Mouse (Mus musculus) neural tube, embryonic 11.5 days (tissue): ENCODE results near the gene Smpdl3b. TPM values are rescaled to one million over a fixed set of nuclear protein-coding genes. Genes with fewer than 3 reads are reported as not detected.
"Not testable (repeated sequence)": the region's sequence is repeated elsewhere in the genome, so short reads cannot be mapped to it uniquely, and the experiment has no call there.

Experiments used
- ATAC-seq: fragments of 200-750 bp; cut with Nextera tagmentation; 2 replicates; pipeline ENCODE4 v1.8.0; 2017; ENCODE audit warnings: moderate number of reproducible peaks, mild to moderate bottlenecking, moderate TSS enrichment, moderate library complexity; ENCODE audit not compliant: insufficient read depth, low FRiP score, low TSS enrichment
- DNase-seq: peaks from one replicate; pipeline ENCODE4 v3.0.0-alpha.2; 2015; ENCODE audit warnings: low spot score
- H3K27ac ChIP-seq: fragments of 300-500 bp; sonication (generic); 2 replicates; pipeline ENCODE4 v1.5.1; 2014; ENCODE audit warnings: low read depth, mild to moderate bottlenecking, low read length
- H3K27me3 ChIP-seq: fragments of 300-500 bp; sonication (generic); 2 replicates; pipeline ENCODE4 v1.6.1; 2014; ENCODE audit warnings: mild to moderate bottlenecking, low read length, mixed read lengths; ENCODE audit not compliant: control insufficient read depth, insufficient read depth
- H3K36me3 ChIP-seq: fragments of 300-500 bp; sonication (generic); 2 replicates; pipeline ENCODE4 v1.6.1; 2014; ENCODE audit warnings: mild to moderate bottlenecking, low read length, moderate library complexity, mixed read lengths; ENCODE audit not compliant: control insufficient read depth, insufficient read depth
- H3K4me1 ChIP-seq: fragments of 300-500 bp; sonication (generic); 2 replicates; pipeline ENCODE4 v1.6.1; 2014; ENCODE audit warnings: low read length, mixed read lengths; ENCODE audit not compliant: control insufficient read depth, insufficient read depth
- H3K4me2 ChIP-seq: fragments of 300-500 bp; sonication (generic); 2 replicates; pipeline ENCODE4 v1.6.1; 2014; ENCODE audit warnings: low read depth, mild to moderate bottlenecking, moderate library complexity
- H3K4me3 ChIP-seq: fragments of 300-500 bp; sonication (generic); 2 replicates; pipeline ENCODE4 v1.5.1; 2014; ENCODE audit warnings: low read depth, low read length
- H3K9ac ChIP-seq: fragments of 300-500 bp; sonication (generic); 2 replicates; pipeline ENCODE4 v1.6.1; 2014; ENCODE audit warnings: mild to moderate bottlenecking, low read length
- H3K9me3 ChIP-seq: fragments of 300-500 bp; sonication (generic); 2 replicates; pipeline ENCODE4 v1.6.1; 2016; ENCODE audit warnings: low read length; ENCODE audit not compliant: control insufficient read depth
- WGBS: fragments of 180-500 bp; shearing (Covaris S2); extraction: QIAGEN DNeasy Blood & Tissue Kit; methylation state at CpG from one replicate; pipeline ENCODE4 v1.1.7; 2014; 5-methylcytosine and 5-hydroxymethylcytosine counted together
- polyA plus RNA-seq: library from polyadenylated mRNA; unstranded; fragments of >200 nt; fragmentation: Nextera tagmentation; extraction: Ambion mirVana; gene quantifications from 2 replicates; pipeline ENCODE4 v1.2.1, GENCODE M21; 2014

The Smpdl3b gene
- polyA plus RNA-seq, 1 experiment from 2014 or later = 1.8 TPM

- Histone ChIP-seq H3K36me3 (no peaks in the 10 kb centered on the region), H3K9ac (no peak overlapping the region), H3K9me3 (no peaks in the 10 kb centered on the region), H3K4me2 (no peak overlapping the region), H3K4me1 (no peaks in the 10 kb centered on the region), H3K4me3 (no peak overlapping the region), H3K27me3 (no peaks in the 10 kb centered on the region), H3K27ac (no peak overlapping the region)
- ATAC-seq (no peak), DNase-seq (no peak)
- WGBS = 91% methylated on average over 4 of the region's 4 CpGs
Observed at GRCm38 (mm10) chr4:132748778-132749177, 8.3 kb downstream of the Smpdl3b start.

GRCm38 (mm10) chr4:132747664-132748259 lies 9.3 kb downstream of the Smpdl3b start:
- ATAC-seq = no peak
- Histone ChIP-seq H3K27me3 (no peaks in the 10 kb centered on the region), H3K27ac (no peak overlapping the region), H3K9ac (no peak overlapping the region), H3K4me1 (no peaks in the 10 kb centered on the region), H3K4me2 (no peak overlapping the region), H3K36me3 (no peaks in the 10 kb centered on the region), H3K4me3 (no peak overlapping the region), H3K9me3 (no peaks in the 10 kb centered on the region)
- no peak for DNase-seq
- WGBS = 73% methylated on average over 9 of the region's 9 CpGs

- Histone ChIP-seq H3K4me3 (no peak overlapping the region), H3K4me2 (no peak overlapping the region), H3K27me3 (no peaks in the 10 kb centered on the region), H3K27ac (no peak overlapping the region; the same call in 1 of the 2 replicates), H3K36me3 (no peaks in the 10 kb centered on the region), H3K9me3 (no peaks in the 10 kb centered on the region), H3K4me1 (no peaks in the 10 kb centered on the region), H3K9ac (no peak overlapping the region)
- DNase-seq (no peak), ATAC-seq (no peak)
- 91% methylated on average over 9 of the region's 9 CpGs for WGBS
Observed at GRCm38 (mm10) chr4:132746911-132747517, 10.0 kb downstream of the Smpdl3b start.

GRCm38 (mm10) chr4:132743992-132744911 lies 12.8 kb downstream of the Smpdl3b start:
- DNase-seq (no peak), ATAC-seq (no peak)
- no peaks in the 10 kb centered on the region for H3K36me3 ChIP-seq
- no peaks in the 10 kb centered on the region for H3K9me3 ChIP-seq
- no peak overlapping the region for H3K9ac ChIP-seq
- no peaks in the 10 kb centered on the region for H3K27me3 ChIP-seq
- H3K4me1 ChIP-seq = no peaks in the 10 kb centered on the region
- H3K4me3 ChIP-seq = no peak overlapping the region
- no peak overlapping the region for H3K27ac ChIP-seq
- WGBS = 89% methylated on average over 11 of the region's 11 CpGs
- H3K4me2 ChIP-seq = no peak overlapping the region

- Histone ChIP-seq H3K9ac (no peak overlapping the region), H3K4me3 (no peak overlapping the region), H3K9me3 (no peaks in the 10 kb centered on the region), H3K36me3 (no peaks in the 10 kb centered on the region), H3K4me1 (no peaks in the 10 kb centered on the region), H3K27ac (no peak overlapping the region), H3K4me2 (no peak overlapping the region), H3K27me3 (no peaks in the 10 kb centered on the region)
- WGBS = 94% methylated on average over 7 of the region's 7 CpGs
- ATAC-seq = no peak
- DNase-seq = no peak
Observed at GRCm38 (mm10) chr4:132741491-132741890, 15.6 kb downstream of the Smpdl3b start.

- H3K36me3 ChIP-seq, H3K27me3 ChIP-seq, H3K9ac ChIP-seq, H3K4me2 ChIP-seq, H3K4me3 ChIP-seq, H3K4me1 ChIP-seq, DNase-seq, H3K27ac ChIP-seq, ATAC-seq, H3K9me3 ChIP-seq: not testable (repeated sequence)
- 95% methylated on average over 9 of the region's 9 CpGs for WGBS
Observed at GRCm38 (mm10) chr4:132737154-132737553, 19.9 kb downstream of the Smpdl3b start.

- H3K9ac ChIP-seq = no peak overlapping the region
- no peaks in the 10 kb centered on the region for H3K36me3 ChIP-seq
- no peak overlapping the region for H3K4me2 ChIP-seq
- no peak for DNase-seq
- no peak overlapping the region for H3K4me3 ChIP-seq
- 71% methylated on average over 3 of the region's 3 CpGs for WGBS
- H3K27ac ChIP-seq = no peak overlapping the region
- no peaks in the 10 kb centered on the region for H3K9me3 ChIP-seq
- ATAC-seq = no peak
- no peaks in the 10 kb centered on the region for H3K27me3 ChIP-seq
- H3K4me1 ChIP-seq = no peaks in the 10 kb centered on the region
Observed at GRCm38 (mm10) chr4:132735894-132736293, 21.2 kb downstream of the Smpdl3b start.

- H3K4me2 ChIP-seq = no peak overlapping the region
- no peak overlapping the region for H3K4me3 ChIP-seq
- H3K9me3 ChIP-seq = no peaks in the 10 kb centered on the region
- H3K27ac ChIP-seq = no peak overlapping the region
- H3K9ac ChIP-seq = no peak overlapping the region
- no peaks in the 10 kb centered on the region for H3K4me1 ChIP-seq
- no peak for DNase-seq
- no peaks in the 10 kb centered on the region for H3K36me3 ChIP-seq
- 70% methylated on average over 2 of the region's 2 CpGs for whole genome bisulfite sequencing
- H3K27me3 ChIP-seq = no peaks in the 10 kb centered on the region
- no peak for ATAC-seq
Observed at GRCm38 (mm10) chr4:132735389-132735788, 21.7 kb downstream of the Smpdl3b start.
